Comparison of ENCODE assay signal across 22 mouse cellular contexts in the genomic region with DNA sequence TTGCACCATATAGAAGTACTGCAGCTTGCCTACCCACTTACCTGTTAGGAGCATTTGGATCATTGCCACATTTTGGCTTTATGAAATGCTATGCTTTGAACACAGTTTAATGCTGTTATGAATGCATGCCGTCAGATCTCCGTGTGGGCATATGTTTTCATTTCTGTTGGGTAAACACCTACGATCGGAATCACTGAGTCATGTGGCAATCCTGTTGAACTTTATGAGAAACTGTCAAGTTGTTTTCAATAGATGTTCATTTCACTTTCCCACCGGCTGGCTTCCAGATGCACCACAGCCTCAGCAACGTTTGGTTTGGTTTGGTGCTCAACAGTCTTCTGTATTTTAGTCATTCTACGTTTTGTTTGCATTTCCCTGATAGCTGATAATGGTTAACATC. TPM values are rescaled to one million over a fixed set of nuclear protein-coding genes. Genes with fewer than 3 reads are reported as not detected.
DNase-seq lines count a peak whose midpoint lies in the region; ATAC-seq lines count a peak whose summit lies in the region.
"Had no signal": no experiment of that assay in that cellular context is flagged by ENCODE, and none has a peak within 500 bp of the region (broad histone marks: within the 10 kb centered on the region; RNA-seq: fewer than 3 reads in every experiment).

No protein-coding gene starts in this region.

- intact Hi-C loops in heart, postnatal 36 days (cut with DNase I) = no loop called here

- ATAC-seq in CD4-positive, CD25-positive, alpha-beta regulatory T cell, adult 4 months = no peak
- ATAC-seq: forebrain, embryonic 15.5 days; hindbrain, embryonic 16.5 days; intestine, postnatal 0 days had no signal

- DNase-seq in CD4-positive, CD25-positive, alpha-beta regulatory T cell, adult 2 months (ENCODE audit: low read depth, low spot score) = peak; percentile 47
- peak; percentile 9 for DNase-seq in 3T3-L1 (ENCODE audit: low read depth, low spot score)
- peak; percentile 27 for DNase-seq in brain, adult 2 months (ENCODE audit: low read depth, low spot score)
- no peak for DNase-seq in adrenal gland, postnatal 25 days
- no peak for DNase-seq in heart, postnatal 36 days
- DNase-seq: adrenal gland, adult 2 months; adrenal gland, postnatal 14 days; B cell, adult 2 months; cerebellum, adult 11 months; cerebellum, adult 2 months; cerebellum, adult 9-11 months; cerebellum, postnatal 36 days; embryo, embryonic 11 days; gastrocnemius, postnatal 25 days; heart, adult 18-20 months; kidney, adult 2 months had no signal

RNA-seq across cellular contexts. Expression of a gene that starts 16.5 kb away (rescaled TPM):
- under 1 TPM in 1 of 2 experiments, not detected in 1; 0.31 TPM for polyA plus RNA-seq in CD4-positive, CD25-positive, alpha-beta regulatory T cell, adult 4 months (2017; shearing (Covaris generic))
- total RNA-seq in adrenal gland, postnatal 25 days (2021) = 1.5 and 1.8 TPM in 2 replicates
- total RNA-seq in heart, postnatal 36 days (2021) = 1 to 10 TPM; 2.5 to 3.7 TPM
- total RNA-seq: CH12.LX had no signal

RNA-seq across cellular contexts. Expression of a gene that starts 32.0 kb away (rescaled TPM):
- 100 to 1,000 TPM; 218 TPM for polyA plus RNA-seq in CD4-positive, CD25-positive, alpha-beta regulatory T cell, adult 4 months (2017; shearing (Covaris generic))
- 271 and 305 TPM in 2 replicates for total RNA-seq in adrenal gland, postnatal 25 days (2021)
- 100 to 1,000 TPM; 106 to 113 TPM for total RNA-seq in heart, postnatal 36 days (2021)

RNA-seq across cellular contexts. Expression of a gene that starts 32.0 kb away (rescaled TPM):
- 1 to 10 TPM; 3.3 to 5.3 TPM for polyA plus RNA-seq in CD4-positive, CD25-positive, alpha-beta regulatory T cell, adult 4 months (2017; shearing (Covaris generic))
- 7.1 and 7.2 TPM in 2 replicates for total RNA-seq in adrenal gland, postnatal 25 days (2021)
- total RNA-seq in heart, postnatal 36 days (2021) = 1 to 10 TPM; 2.1 to 3.3 TPM

RNA-seq across cellular contexts. Expression of a gene that starts 33.9 kb away (rescaled TPM):
- polyA plus RNA-seq in CD4-positive, CD25-positive, alpha-beta regulatory T cell, adult 4 months (2017; shearing (Covaris generic)) = 100 to 1,000 TPM; 123 to 141 TPM
- 45.8 and 59.1 TPM in 2 replicates for total RNA-seq in adrenal gland, postnatal 25 days (2021)
- total RNA-seq in heart, postnatal 36 days (2021) = 10 to 100 TPM; 32.7 to 38.0 TPM

RNA-seq across cellular contexts. Expression of a gene that starts 42.0 kb away (rescaled TPM):
- polyA plus RNA-seq in CD4-positive, CD25-positive, alpha-beta regulatory T cell, adult 4 months (2017; shearing (Covaris generic)) = under 1 TPM; 0.31 to 0.56 TPM
- 12.2 and 20.5 TPM in 2 replicates for total RNA-seq in adrenal gland, postnatal 25 days (2021)
- 10 to 100 TPM; 19.7 to 20.0 TPM for total RNA-seq in heart, postnatal 36 days (2021)
- polyA plus RNA-seq: G1E had no signal

Comparison
In these comparisons a context has a peak if more than half of its experiments do, and no peak if none do; other contexts are left out.
1. DNase-seq: peak in CD4-positive, CD25-positive, alpha-beta regulatory T cell, adult 2 months (single experiment), 3T3-L1 (single experiment) and brain, adult 2 months (single experiment); none in adrenal gland, postnatal 25 days (single experiment) and heart, postnatal 36 days (0 of 2).